18 mouse cellular contexts compared by ENCODE assay signal in the genomic region with DNA sequence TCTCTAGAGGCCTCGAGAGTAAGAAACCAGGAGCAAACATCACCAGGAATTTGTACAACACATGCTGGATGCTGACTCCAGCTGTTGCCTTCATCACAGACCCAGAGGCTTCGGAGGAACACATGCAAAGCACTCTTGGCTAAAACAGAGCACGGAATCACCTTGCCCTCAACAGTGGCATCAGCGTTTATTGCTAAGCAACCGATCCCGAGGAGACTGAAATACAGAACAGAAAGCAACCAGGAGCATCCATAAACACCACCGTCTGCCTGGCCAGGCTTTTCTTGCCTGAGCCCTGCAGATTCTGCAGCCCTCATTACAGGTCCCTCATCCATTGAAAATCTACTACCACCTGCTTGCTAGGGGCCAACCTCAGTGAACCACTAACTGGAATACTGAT.
A peak's percentile ranks its signal among the peaks of the same experiment; 100 is the strongest.
DNase-seq lines count a peak whose midpoint lies in the region; ATAC-seq and TF ChIP-seq lines count a peak whose summit lies in the region.
"Had no signal": no experiment of that assay in that cellular context is flagged by ENCODE, and none has a peak within 500 bp of the region (broad histone marks: within the 10 kb centered on the region; RNA-seq: fewer than 3 reads in every experiment).

No protein-coding gene starts in this region.

- WGBS in embryonic facial prominence, embryonic 14.5 days: 48% methylated on average over 7 of the region's 7 CpGs
- 63% methylated on average over 7 of the region's 7 CpGs for WGBS in embryonic facial prominence, embryonic 10.5 days
- 49% methylated on average over 7 of the region's 7 CpGs for WGBS in heart, embryonic 15.5 days
- whole genome bisulfite sequencing in midbrain, embryonic 13.5 days: 46% methylated on average over 7 of the region's 7 CpGs
- WGBS in midbrain, embryonic 10.5 days: 58% methylated on average over 7 of the region's 7 CpGs
- WGBS in midbrain, postnatal 0 days: 35% methylated on average over 7 of the region's 7 CpGs

- no peak overlapping the region for H3K4me2 ChIP-seq in embryonic facial prominence, embryonic 14.5 days (ENCODE audit: low read depth, low read length)
- H3K4me2 ChIP-seq in heart, embryonic 15.5 days: no peak overlapping the region
- no peak overlapping the region for H3K4me2 ChIP-seq in midbrain, embryonic 13.5 days (replicated peaks)
- no peak overlapping the region for H3K4me2 ChIP-seq in midbrain, postnatal 0 days (ENCODE audit: low read depth, low read length, poor library complexity, severe bottlenecking)
- H3K4me2 ChIP-seq: forebrain, embryonic 12.5 days; intestine, embryonic 15.5 days; limb, embryonic 15.5 days had no signal

- no peaks in the 10 kb centered on the region for H3K9me3 ChIP-seq in embryonic facial prominence, embryonic 14.5 days (ENCODE audit: control insufficient read depth, low read length)
- H3K9me3 ChIP-seq in embryonic facial prominence, embryonic 10.5 days: no peaks in the 10 kb centered on the region
- H3K9me3 ChIP-seq in heart, embryonic 15.5 days (replicated peaks): no peaks in the 10 kb centered on the region
- H3K9me3 ChIP-seq in midbrain, embryonic 13.5 days: no peaks in the 10 kb centered on the region
- no peaks in the 10 kb centered on the region for H3K9me3 ChIP-seq in midbrain, embryonic 10.5 days (replicated peaks)
- H3K9me3 ChIP-seq in midbrain, postnatal 0 days (ENCODE audit: low read length): no peaks in the 10 kb centered on the region
- H3K9me3 ChIP-seq: forebrain, embryonic 12.5 days; intestine, embryonic 15.5 days; limb, embryonic 15.5 days had no signal

- no peaks in the 10 kb centered on the region for H3K36me3 ChIP-seq in embryonic facial prominence, embryonic 14.5 days (ENCODE audit: control insufficient read depth, insufficient read depth, low read length)
- no peaks in the 10 kb centered on the region for H3K36me3 ChIP-seq in embryonic facial prominence, embryonic 10.5 days (replicated peaks)
- no peaks in the 10 kb centered on the region for H3K36me3 ChIP-seq in heart, embryonic 15.5 days
- H3K36me3 ChIP-seq in midbrain, embryonic 13.5 days: no peaks in the 10 kb centered on the region
- no peaks in the 10 kb centered on the region for H3K36me3 ChIP-seq in midbrain, embryonic 10.5 days
- no peaks in the 10 kb centered on the region for H3K36me3 ChIP-seq in midbrain, postnatal 0 days (ENCODE audit: insufficient read depth, low read length)
- H3K36me3 ChIP-seq: forebrain, embryonic 12.5 days; intestine, embryonic 15.5 days; limb, embryonic 15.5 days had no signal

- 0 out of 2 replicates have a peak, but pooled peaks cover 5% of the 10 kb centered on the region for H3K4me1 ChIP-seq in embryonic facial prominence, embryonic 14.5 days (ENCODE audit: control insufficient read depth, insufficient read depth, low read length)
- peaks cover 10% of the 10 kb centered on the region for H3K4me1 ChIP-seq in embryonic facial prominence, embryonic 10.5 days
- H3K4me1 ChIP-seq in heart, embryonic 15.5 days (replicated peaks): peaks cover 49% of the 10 kb centered on the region
- peaks cover 22% of the 10 kb centered on the region for H3K4me1 ChIP-seq in midbrain, embryonic 13.5 days (replicated peaks)
- peaks cover 12% of the 10 kb centered on the region for H3K4me1 ChIP-seq in midbrain, embryonic 10.5 days
- no peaks in the 10 kb centered on the region for H3K4me1 ChIP-seq in midbrain, postnatal 0 days (ENCODE audit: insufficient read depth, low read length)
- H3K4me1 ChIP-seq: intestine, embryonic 15.5 days had no signal

- H3K9ac ChIP-seq in embryonic facial prominence, embryonic 14.5 days (ENCODE audit: low read depth, low read length): no peak overlapping the region
- no peak overlapping the region for H3K9ac ChIP-seq in heart, embryonic 15.5 days
- no peak overlapping the region for H3K9ac ChIP-seq in midbrain, embryonic 13.5 days (replicated peaks)
- no peak overlapping the region for H3K9ac ChIP-seq in midbrain, postnatal 0 days (replicated peaks; ENCODE audit: low read length, poor library complexity, severe bottlenecking)
- H3K9ac ChIP-seq: forebrain, embryonic 12.5 days; intestine, embryonic 15.5 days; limb, embryonic 15.5 days had no signal

- no peak overlapping the region for H3K27ac ChIP-seq in embryonic facial prominence, embryonic 14.5 days (replicated peaks; ENCODE audit: low read depth, low read length)
- H3K27ac ChIP-seq in embryonic facial prominence, embryonic 10.5 days (replicated peaks): no peak overlapping the region
- peak overlapping the region; percentile 79 for H3K27ac ChIP-seq in heart, embryonic 15.5 days
- 0 out of 2 replicates have a peak overlapping the region, but pooled peaks have one; percentile 10 for H3K27ac ChIP-seq in midbrain, embryonic 13.5 days
- no peak overlapping the region for H3K27ac ChIP-seq in midbrain, embryonic 10.5 days (replicated peaks)
- peak overlapping the region; percentile 14; the same call in 1 of the 2 replicates for H3K27ac ChIP-seq in midbrain, postnatal 0 days (ENCODE audit: low read depth, low read length)
- H3K27ac ChIP-seq: forebrain, embryonic 12.5 days; intestine, embryonic 15.5 days; layer of hippocampus, adult 2 months; left cerebral cortex, adult 2 months; limb, embryonic 15.5 days had no signal

- no peak for TF ChIP-seq CTCF in midbrain, postnatal 0 days (IDR thresholded peaks at IDR 0.05)

- no peaks in the 10 kb centered on the region for H3K27me3 ChIP-seq in embryonic facial prominence, embryonic 14.5 days (replicated peaks; ENCODE audit: control insufficient read depth, insufficient read depth, low read length)
- no peaks in the 10 kb centered on the region for H3K27me3 ChIP-seq in embryonic facial prominence, embryonic 10.5 days (replicated peaks; ENCODE audit: low read depth, poor library complexity, severe bottlenecking)
- H3K27me3 ChIP-seq in heart, embryonic 15.5 days: no peaks in the 10 kb centered on the region
- H3K27me3 ChIP-seq in midbrain, embryonic 13.5 days: no peaks in the 10 kb centered on the region
- H3K27me3 ChIP-seq in midbrain, embryonic 10.5 days (ENCODE audit: low read depth, poor library complexity, severe bottlenecking): no peaks in the 10 kb centered on the region
- no peaks in the 10 kb centered on the region for H3K27me3 ChIP-seq in midbrain, postnatal 0 days (ENCODE audit: insufficient read depth, low read length)
- H3K27me3 ChIP-seq: forebrain, embryonic 12.5 days; intestine, embryonic 15.5 days had no signal

- ATAC-seq in embryonic facial prominence, embryonic 14.5 days (ENCODE audit: low read depth): 0 out of 2 replicates have a peak, but pooled peaks have one; percentile 22
- no peak for ATAC-seq in heart, embryonic 15.5 days (replicated peaks; ENCODE audit: insufficient number of reproducible peaks, insufficient read depth, low FRiP score, low read depth)
- ATAC-seq in midbrain, embryonic 13.5 days: 0 out of 2 replicates have a peak, but pooled peaks have one; percentile 20
- ATAC-seq in midbrain, postnatal 0 days (ENCODE audit: low FRiP score): no peak
- ATAC-seq: intestine, embryonic 15.5 days had no signal

- H3K4me3 ChIP-seq in embryonic facial prominence, embryonic 14.5 days (ENCODE audit: low read depth, low read length): no peak overlapping the region
- no peak overlapping the region for H3K4me3 ChIP-seq in embryonic facial prominence, embryonic 10.5 days
- no peak overlapping the region for H3K4me3 ChIP-seq in heart, embryonic 15.5 days
- no peak overlapping the region for H3K4me3 ChIP-seq in midbrain, embryonic 13.5 days (replicated peaks)
- H3K4me3 ChIP-seq in midbrain, embryonic 10.5 days: no peak overlapping the region
- H3K4me3 ChIP-seq in midbrain, postnatal 0 days (ENCODE audit: low read depth, low read length): no peak overlapping the region
- H3K4me3 ChIP-seq: forebrain, embryonic 12.5 days; intestine, embryonic 15.5 days; layer of hippocampus, adult 2 months; left cerebral cortex, adult 2 months; limb, embryonic 15.5 days; myocyte had no signal

- DNase-seq in embryonic facial prominence, embryonic 14.5 days (ENCODE audit: low spot score): no peak
- no peak for DNase-seq in embryonic facial prominence, embryonic 10.5 days (ENCODE audit: low spot score)
- no peak for DNase-seq in heart, adult 18-20 months
- DNase-seq in midbrain, embryonic 10.5 days (ENCODE audit: low spot score): no peak
- DNase-seq in midbrain, postnatal 0 days (ENCODE audit: low spot score): peak; percentile 58
- no peak for DNase-seq in Muller cell, postnatal 12 days (ENCODE audit: inconsistent ontology term)
- DNase-seq: cerebellum, postnatal 10 days; gastrocnemius, postnatal 36 days; lung, postnatal 10 days; right cerebral cortex, adult 18-20 months had no signal

Comparison
In these comparisons a context has a peak if more than half of its experiments do, and no peak if none do; other contexts are left out.
1. ATAC-seq: peak in embryonic facial prominence, embryonic 14.5 days (single experiment) and midbrain, embryonic 13.5 days (single experiment); none in heart, embryonic 15.5 days (single experiment) and midbrain, postnatal 0 days (single experiment).
2. H3K27ac ChIP-seq: peak in heart, embryonic 15.5 days (single experiment), midbrain, embryonic 13.5 days (single experiment) and midbrain, postnatal 0 days (single experiment); none in embryonic facial prominence, embryonic 14.5 days (single experiment), embryonic facial prominence, embryonic 10.5 days (single experiment) and midbrain, embryonic 10.5 days (single experiment).